Mouse (Mus musculus): ENCODE measurements at regions not wholly inside any gene's neighbourhood (a gene's known extent, or its start where the extent isn't known, plus 50 kb on each side); places are given as distances from the start of the nearest gene placed in this dataset.

- H3K9me3 ChIP-seq (ENCODE audit: control insufficient read depth): no peaks in the 10 kb centered on the region
- no peaks in the 10 kb centered on the region for H3K36me3 ChIP-seq (ENCODE audit: control insufficient read depth, insufficient read depth)
- no peak for ATAC-seq
- 94% methylated on average over 4 of the region's 4 CpGs for WGBS
- no peak overlapping the region for H3K9ac ChIP-seq (ENCODE audit: low read depth, low read length)
- H3K27ac ChIP-seq (ENCODE audit: low read depth, low read length): no peak overlapping the region
- H3K4me1 ChIP-seq (replicated peaks; ENCODE audit: control insufficient read depth, insufficient read depth, low read length): no peaks in the 10 kb centered on the region
- no peak for TF ChIP-seq CTCF (IDR thresholded peaks at IDR 0.05; ENCODE audit: low read depth)
- no peaks in the 10 kb centered on the region for H3K27me3 ChIP-seq (replicated peaks; ENCODE audit: control insufficient read depth, insufficient read depth, low read length)
- H3K4me3 ChIP-seq (ENCODE audit: low read depth, low read length): no peak overlapping the region
- H3K4me2 ChIP-seq (replicated peaks; ENCODE audit: low read depth): no peak overlapping the region
Observed at GRCm38 (mm10) chr9:61130877-61131276, 241.3 kb upstream of the Tle3 start.

- ATAC-seq: no peak
- H3K4me1 ChIP-seq (replicated peaks; ENCODE audit: control insufficient read depth, insufficient read depth, low read length): no peaks in the 10 kb centered on the region
- H3K4me3 ChIP-seq (ENCODE audit: low read depth, low read length): no peak overlapping the region
- no peaks in the 10 kb centered on the region for H3K27me3 ChIP-seq (replicated peaks; ENCODE audit: control insufficient read depth, insufficient read depth, low read length)
- H3K27ac ChIP-seq (ENCODE audit: low read depth, low read length): no peak overlapping the region
- no peak overlapping the region for H3K4me2 ChIP-seq (replicated peaks; ENCODE audit: low read depth)
- 78% methylated on average over 10 of the region's 10 CpGs for WGBS
- H3K36me3 ChIP-seq (ENCODE audit: control insufficient read depth, insufficient read depth): no peaks in the 10 kb centered on the region
- no peak overlapping the region for H3K9ac ChIP-seq (ENCODE audit: low read depth, low read length)
- TF ChIP-seq CTCF (IDR thresholded peaks at IDR 0.05; ENCODE audit: low read depth): 0 out of 2 replicates have a peak, but pooled peaks have one; percentile 2
- no peaks in the 10 kb centered on the region for H3K9me3 ChIP-seq (ENCODE audit: control insufficient read depth)
Observed at GRCm38 (mm10) chr9:61135263-61135882, 236.8 kb upstream of the Tle3 start.

GRCm38 (mm10) chr9:61135917-61136316 lies 236.2 kb upstream of the Tle3 start:
- no peak for TF ChIP-seq CTCF (IDR thresholded peaks at IDR 0.05; ENCODE audit: low read depth)
- no peak overlapping the region for H3K27ac ChIP-seq (ENCODE audit: low read depth, low read length)
- no peaks in the 10 kb centered on the region for H3K4me1 ChIP-seq (replicated peaks; ENCODE audit: control insufficient read depth, insufficient read depth, low read length)
- no peaks in the 10 kb centered on the region for H3K36me3 ChIP-seq (ENCODE audit: control insufficient read depth, insufficient read depth)
- ATAC-seq: no peak
- no peaks in the 10 kb centered on the region for H3K27me3 ChIP-seq (replicated peaks; ENCODE audit: control insufficient read depth, insufficient read depth, low read length)
- H3K9me3 ChIP-seq (ENCODE audit: control insufficient read depth): no peaks in the 10 kb centered on the region
- no peak overlapping the region for H3K4me3 ChIP-seq (ENCODE audit: low read depth, low read length)
- 71% methylated on average over 3 of the region's 3 CpGs for WGBS
- no peak overlapping the region for H3K9ac ChIP-seq (ENCODE audit: low read depth, low read length)
- H3K4me2 ChIP-seq (replicated peaks; ENCODE audit: low read depth): no peak overlapping the region

GRCm38 (mm10) chr9:61138741-61139368 lies 233.3 kb upstream of the Tle3 start:
- no peak for ATAC-seq
- no peak for TF ChIP-seq CTCF (IDR thresholded peaks at IDR 0.05; ENCODE audit: low read depth)
- Histone ChIP-seq H3K36me3 (ENCODE audit: control insufficient read depth, insufficient read depth) (no peaks in the 10 kb centered on the region), H3K9ac (ENCODE audit: low read depth, low read length) (no peak overlapping the region), H3K9me3 (ENCODE audit: control insufficient read depth) (no peaks in the 10 kb centered on the region), H3K27ac (ENCODE audit: low read depth, low read length) (no peak overlapping the region), H3K4me3 (ENCODE audit: low read depth, low read length) (no peak overlapping the region), H3K4me1 (replicated peaks; ENCODE audit: control insufficient read depth, insufficient read depth, low read length) (no peaks in the 10 kb centered on the region), H3K27me3 (replicated peaks; ENCODE audit: control insufficient read depth, insufficient read depth, low read length) (no peaks in the 10 kb centered on the region), H3K4me2 (replicated peaks; ENCODE audit: low read depth) (no peak overlapping the region)
- 55% methylated on average over 11 of the region's 11 CpGs for WGBS

GRCm38 (mm10) chr9:61143101-61143500 lies 229.1 kb upstream of the Tle3 start:
- H3K9ac ChIP-seq (ENCODE audit: low read depth, low read length): no peak overlapping the region
- no peaks in the 10 kb centered on the region for H3K9me3 ChIP-seq (ENCODE audit: control insufficient read depth)
- TF ChIP-seq CTCF (IDR thresholded peaks at IDR 0.05; ENCODE audit: low read depth): no peak
- H3K27ac ChIP-seq (ENCODE audit: low read depth, low read length): no peak overlapping the region
- H3K4me3 ChIP-seq (ENCODE audit: low read depth, low read length): no peak overlapping the region
- no peaks in the 10 kb centered on the region for H3K4me1 ChIP-seq (replicated peaks; ENCODE audit: control insufficient read depth, insufficient read depth, low read length)
- no peak for ATAC-seq
- no peak overlapping the region for H3K4me2 ChIP-seq (replicated peaks; ENCODE audit: low read depth)
- H3K27me3 ChIP-seq (replicated peaks; ENCODE audit: control insufficient read depth, insufficient read depth, low read length): no peaks in the 10 kb centered on the region
- no peaks in the 10 kb centered on the region for H3K36me3 ChIP-seq (ENCODE audit: control insufficient read depth, insufficient read depth)
- whole genome bisulfite sequencing: 92% methylated on average over 6 of the region's 6 CpGs

- no peaks in the 10 kb centered on the region for H3K36me3 ChIP-seq (ENCODE audit: control insufficient read depth, insufficient read depth)
- H3K4me1 ChIP-seq (replicated peaks; ENCODE audit: control insufficient read depth, insufficient read depth, low read length): no peaks in the 10 kb centered on the region
- H3K9me3 ChIP-seq (ENCODE audit: control insufficient read depth): no peaks in the 10 kb centered on the region
- H3K4me3 ChIP-seq (ENCODE audit: low read depth, low read length): no peak overlapping the region
- no peak overlapping the region for H3K9ac ChIP-seq (ENCODE audit: low read depth, low read length)
- WGBS: 73% methylated on average over 11 of the region's 11 CpGs
- no peak overlapping the region for H3K27ac ChIP-seq (ENCODE audit: low read depth, low read length)
- no peak for ATAC-seq
- TF ChIP-seq CTCF (IDR thresholded peaks at IDR 0.05; ENCODE audit: low read depth): no peak
- H3K4me2 ChIP-seq (replicated peaks; ENCODE audit: low read depth): no peak overlapping the region
- no peaks in the 10 kb centered on the region for H3K27me3 ChIP-seq (replicated peaks; ENCODE audit: control insufficient read depth, insufficient read depth, low read length)
Observed at GRCm38 (mm10) chr9:61144685-61145318, 227.4 kb upstream of the Tle3 start.
